Mouse (Mus musculus): ENCODE results near the gene Vsig2. TPM values are rescaled to one million over a fixed set of nuclear protein-coding genes. Genes with fewer than 3 reads are reported as not detected.

Gene Vsig2
- total RNA-seq, 2 experiments from 2014 or later = 2.3 to 3.0 TPM

DNA sequence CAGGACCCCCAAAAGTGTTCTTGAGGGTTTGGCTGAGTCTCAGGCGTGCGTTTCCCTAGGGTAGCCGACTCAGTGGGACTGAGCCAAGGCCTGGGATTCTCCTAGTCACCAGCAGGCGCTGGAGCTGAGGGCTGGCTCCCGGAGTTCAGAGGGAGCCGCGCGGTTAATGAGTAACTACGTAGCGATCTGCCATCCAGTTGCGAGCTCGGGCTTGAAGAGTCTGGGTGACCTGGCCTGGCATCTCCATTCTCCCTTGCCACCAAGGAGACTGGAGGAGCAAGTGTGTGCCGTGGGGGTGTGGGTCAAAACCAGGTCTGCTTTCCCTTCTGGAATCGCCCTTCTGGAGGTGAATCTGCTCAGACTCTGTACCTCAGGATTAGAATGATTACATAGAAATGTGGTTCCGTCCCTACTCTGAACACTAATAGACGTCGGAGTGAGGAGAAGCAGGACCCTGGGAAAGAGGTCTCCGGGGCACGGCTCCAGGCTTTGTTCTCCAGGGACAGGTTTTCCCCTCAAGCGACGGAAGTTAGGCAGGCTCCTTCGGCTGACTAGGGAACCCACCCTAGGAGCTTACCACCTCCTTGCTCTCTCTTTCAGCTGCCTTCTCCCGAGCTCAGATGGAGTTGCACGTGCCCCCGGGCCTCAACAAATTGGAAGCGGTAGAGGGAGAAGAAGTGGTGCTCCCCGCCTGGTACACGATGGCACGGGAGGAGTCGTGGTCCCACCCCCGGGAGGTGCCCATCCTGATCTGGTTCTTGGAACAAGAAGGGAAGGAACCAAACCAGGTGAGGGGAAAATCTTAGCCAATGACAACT, 8.0 kb upstream of the Vsig2 start:
- peak in 1 of 2 experiments; percentile 30 for DNase-seq (ENCODE audit: low spot score in 2 of 2)

GRCm38 (mm10) chr9:37536851-37537250, 2.2 kb upstream of the Vsig2 start:
- no peak for DNase-seq (ENCODE audit: low spot score in 2 of 2)

DNA sequence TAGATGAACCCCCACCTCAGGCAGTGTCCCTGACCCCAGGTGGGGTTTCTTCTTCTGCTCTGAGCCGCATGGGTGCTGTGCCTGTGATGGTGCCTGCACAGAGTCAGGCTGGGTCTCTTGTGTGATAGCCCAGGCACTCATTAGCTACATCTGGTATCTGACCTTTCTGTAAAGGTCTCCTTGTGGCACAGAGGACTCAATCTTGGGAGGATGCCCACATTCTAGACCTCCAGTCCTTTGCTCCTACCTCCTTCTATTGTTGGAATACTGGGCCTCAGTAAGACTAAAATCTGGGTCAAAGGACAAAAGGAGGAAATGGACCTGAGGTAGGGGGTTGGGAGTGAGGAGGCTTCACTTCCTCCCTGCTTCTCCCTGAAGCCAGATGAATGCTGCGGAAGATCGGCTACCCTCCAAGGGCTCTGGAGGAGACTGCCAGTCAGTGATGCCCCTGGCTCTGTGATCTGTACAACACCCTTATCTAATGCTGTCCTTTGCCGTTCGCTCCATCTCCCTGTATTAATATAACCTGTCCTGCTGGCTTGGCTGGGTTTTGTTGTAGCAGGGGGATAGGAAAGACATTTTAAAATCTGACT, 1.3 kb upstream of the Vsig2 start:
- no peak for DNase-seq (ENCODE audit: low spot score in 2 of 2)

GRCm38 (mm10) chr9:37540226-37540625, 1.2 kb downstream of the Vsig2 start:
- DNase-seq (ENCODE audit: low spot score in 2 of 2) = peak in 1 of 2 experiments; percentile 6

- peak in 1 of 2 experiments; percentile 21 for DNase-seq (ENCODE audit: low spot score in 2 of 2)
Observed at GRCm38 (mm10) chr9:37540701-37541575, 1.9 kb downstream of the Vsig2 start.

- DNase-seq (ENCODE audit: low spot score in 2 of 2) = no peak
Observed at GRCm38 (mm10) chr9:37541851-37542642, 3.0 kb downstream of the Vsig2 start.

- no peak for DNase-seq (ENCODE audit: low spot score in 2 of 2)
Observed at GRCm38 (mm10) chr9:37543869-37544440, 4.9 kb downstream of the Vsig2 start.

DNA sequence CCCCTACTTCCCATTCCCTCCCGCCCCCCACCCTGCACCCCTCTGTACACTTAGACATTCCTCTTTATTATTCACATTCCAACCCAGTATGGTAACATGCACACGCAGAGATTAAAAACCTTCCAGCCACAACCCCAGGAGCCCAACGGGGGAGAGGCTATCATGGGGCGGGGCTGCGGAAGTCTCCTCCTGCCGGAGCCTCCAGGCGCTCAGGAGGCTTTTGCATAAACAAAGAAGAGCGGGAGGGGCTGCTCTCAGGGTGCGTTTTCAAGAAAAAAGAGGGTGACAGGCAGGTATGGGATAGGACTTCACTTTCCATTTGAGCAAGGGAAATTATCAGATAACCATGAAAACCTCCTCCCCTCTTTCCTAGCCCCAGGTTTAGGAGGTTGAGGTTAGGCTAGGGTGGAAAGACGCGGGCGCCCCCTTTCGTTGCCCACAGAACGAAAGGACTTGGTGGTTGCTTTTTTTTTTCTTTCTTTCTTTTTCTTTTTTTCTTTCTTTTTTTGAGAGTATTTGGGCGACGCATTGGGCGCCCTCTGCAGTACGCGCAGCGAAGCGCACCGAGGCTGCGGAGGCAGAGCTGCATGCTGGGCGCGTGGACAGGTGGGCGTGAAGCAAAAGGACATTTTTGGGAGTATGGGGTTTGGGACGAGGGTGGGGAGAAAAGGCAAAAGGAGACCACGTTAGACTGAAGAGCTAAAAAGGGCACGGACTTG, 5.6 kb downstream of the Vsig2 start:
- peak in 1 of 2 experiments; percentile 81 for DNase-seq (ENCODE audit: low spot score in 2 of 2)

DNA sequence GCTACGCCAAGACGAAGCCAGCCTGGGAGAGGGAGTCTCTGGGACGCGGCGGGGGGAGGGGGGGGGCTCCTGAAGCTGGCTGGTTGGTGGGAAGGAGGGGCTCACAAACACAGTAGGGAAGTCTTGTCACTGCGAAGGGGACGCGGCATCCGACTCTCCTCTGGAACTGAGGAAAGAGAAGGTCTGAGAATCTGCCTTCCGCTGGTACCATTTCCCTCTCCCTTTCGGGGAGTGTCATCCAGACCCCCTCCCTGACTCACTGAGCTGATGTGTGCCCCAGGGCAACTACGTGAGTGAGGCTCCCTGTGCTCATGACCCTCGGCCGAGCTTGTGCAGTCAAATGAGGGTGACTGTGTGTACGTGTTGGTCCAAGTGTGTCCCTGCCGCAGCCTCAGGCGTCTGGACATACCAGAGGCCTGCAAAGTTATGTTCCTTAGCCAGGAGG, 6.1 kb downstream of the Vsig2 start:
- peak in 1 of 2 experiments; percentile 26 for DNase-seq (ENCODE audit: low spot score in 2 of 2)

DNA sequence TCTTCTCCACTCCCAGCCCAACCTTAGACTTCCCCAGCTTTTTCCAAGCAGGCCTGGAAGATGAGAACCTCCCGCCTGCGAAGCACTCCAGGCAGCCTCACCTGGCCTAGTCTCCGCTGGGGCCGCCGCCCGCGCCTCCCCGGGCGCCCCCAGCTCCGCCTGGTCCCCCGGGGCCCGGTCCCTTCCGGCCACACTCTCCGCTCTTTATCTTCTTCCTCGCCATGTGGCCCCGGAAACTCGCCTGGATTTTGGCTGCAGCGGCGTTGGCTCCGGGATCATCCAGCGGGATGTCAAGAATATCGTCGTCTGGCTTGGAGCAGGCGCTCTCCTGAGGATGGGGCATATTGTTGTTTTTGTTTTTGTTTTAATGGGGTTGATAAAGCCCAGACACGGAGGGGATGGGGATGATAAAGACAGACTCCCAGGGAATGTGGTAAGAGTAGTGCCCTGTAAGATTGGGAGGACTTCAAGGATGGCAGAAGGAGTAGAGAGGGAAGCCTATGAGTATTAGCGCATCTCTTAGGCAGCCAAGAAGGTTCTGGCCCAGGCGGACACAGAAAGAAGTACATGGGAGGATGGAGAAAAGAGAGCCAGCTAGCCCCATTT, 6.9 kb downstream of the Vsig2 start:
- DNase-seq (ENCODE audit: low spot score in 2 of 2) = peak in 1 of 2 experiments; percentile 22

- peak in 1 of 2 experiments; percentile 60 for DNase-seq (ENCODE audit: low spot score in 2 of 2)
Observed at GRCm38 (mm10) chr9:37546889-37547288, 7.8 kb downstream of the Vsig2 start.

GRCm38 (mm10) chr9:37550435-37550834, 11.4 kb downstream of the Vsig2 start:
- peak in 1 of 2 experiments; percentile 26 for DNase-seq (ENCODE audit: low spot score in 2 of 2)

GRCm38 (mm10) chr9:37551751-37552531, 12.9 kb downstream of the Vsig2 start:
- DNase-seq (ENCODE audit: low spot score in 2 of 2) = peak in 1 of 2 experiments; percentile 74

DNA sequence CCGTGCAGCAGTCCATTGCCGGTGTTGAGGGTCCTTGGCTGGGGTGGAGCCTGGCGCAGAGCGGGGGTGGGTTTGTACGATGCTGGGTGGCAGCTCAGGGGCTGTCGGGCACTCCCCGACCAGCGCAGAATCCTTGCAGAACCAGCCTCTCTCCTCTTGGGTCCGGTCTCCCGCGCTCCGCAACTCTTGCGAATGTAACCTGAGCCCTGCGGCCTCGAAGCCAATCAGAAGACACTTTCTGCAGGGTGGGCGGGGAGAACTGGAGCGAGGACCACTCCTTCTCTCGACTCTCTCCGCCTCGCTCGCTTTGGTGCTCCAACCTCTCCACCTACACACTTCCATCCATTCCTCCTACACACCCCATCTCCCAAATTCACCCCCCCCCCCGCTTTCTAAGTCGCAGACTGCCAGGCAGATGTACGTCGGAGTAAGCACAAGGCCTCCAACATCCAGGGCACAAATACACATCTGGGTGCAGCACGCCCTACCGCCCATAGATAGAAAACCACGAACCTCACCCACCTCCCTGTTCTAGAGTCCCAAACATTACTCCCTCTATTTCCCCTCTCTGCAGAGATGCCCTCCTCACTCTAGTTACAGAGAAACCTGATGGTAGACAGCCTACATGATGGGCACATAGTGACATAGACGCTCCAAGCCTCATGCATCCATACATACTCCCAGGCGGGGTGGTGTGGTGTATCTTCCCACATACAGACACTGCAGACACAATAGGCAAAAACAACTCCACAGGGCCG, 13.7 kb downstream of the Vsig2 start, which contains the start of gene Nrgn:
Gene Nrgn, minus strand, starts transcription at position 369 of the 758 bp plus-strand sequence.
- DNase-seq (ENCODE audit: low spot score in 2 of 2) = peak; percentile 89 to 94

DNA sequence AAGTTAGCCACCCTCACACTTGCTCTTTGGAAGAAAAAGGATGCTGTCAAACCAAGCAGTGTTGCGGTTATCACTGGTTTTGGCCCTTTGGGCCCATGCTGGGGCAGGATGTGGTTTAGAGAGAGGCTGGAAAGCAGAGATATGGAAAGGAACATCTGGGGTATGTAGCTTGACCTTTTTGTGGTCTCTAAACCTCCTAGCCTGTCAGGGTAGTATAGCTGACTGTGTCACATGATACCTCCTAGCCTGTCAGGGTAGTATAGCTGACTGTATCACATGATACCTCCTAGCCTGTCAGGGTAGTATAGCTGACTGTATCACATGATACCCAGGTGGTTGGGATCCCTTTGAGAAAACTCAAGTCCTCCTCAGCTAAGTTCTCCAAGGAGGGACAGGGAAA, 15.2 kb downstream of the Vsig2 start:
- DNase-seq (ENCODE audit: low spot score in 2 of 2) = no peak

DNA sequence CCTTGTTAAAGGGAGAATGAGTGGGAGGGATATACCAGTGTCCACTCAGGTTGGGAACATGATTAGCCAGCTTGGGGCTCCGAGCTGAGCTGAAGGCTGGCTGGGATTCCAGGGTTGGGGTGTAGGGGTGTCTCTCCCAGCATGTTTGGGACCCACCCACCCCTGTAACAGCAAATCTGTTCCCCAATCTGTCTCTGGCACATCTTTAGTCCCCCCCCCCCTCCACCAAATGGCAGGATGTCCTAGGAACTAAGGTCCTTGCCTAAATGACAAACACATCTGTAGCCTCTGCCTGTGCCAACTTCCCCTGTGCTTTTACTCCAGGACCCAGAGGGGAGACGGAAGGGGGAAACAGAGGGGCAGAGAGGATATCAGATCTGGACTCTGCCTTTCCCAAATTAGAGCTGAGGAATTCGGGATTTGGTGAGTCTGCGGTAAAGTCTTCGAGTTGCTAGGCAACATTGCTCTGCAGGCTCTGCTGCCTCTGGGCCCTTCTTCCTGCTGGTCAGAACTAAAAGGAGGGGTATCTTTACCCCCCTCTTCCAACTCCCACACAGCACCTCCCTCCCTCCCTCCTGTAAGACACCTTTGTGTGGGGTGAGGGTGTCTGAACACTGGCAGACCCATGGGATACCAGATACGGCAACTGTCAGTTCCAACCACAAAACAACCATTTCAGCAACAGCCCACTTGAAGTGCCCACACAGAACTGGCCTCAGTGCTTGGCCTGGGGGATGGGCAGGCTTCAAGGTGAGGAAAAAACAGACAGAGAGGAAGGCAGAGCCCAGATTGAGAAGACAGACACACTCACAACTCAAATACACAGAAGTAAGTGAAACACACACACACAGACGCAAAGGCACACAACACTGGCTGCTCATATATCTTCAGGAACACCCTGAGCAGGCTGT, 16.0 kb downstream of the Vsig2 start, which contains the start of gene Siae:
Gene Siae, plus strand, starts transcription at position 861 of the 911 bp plus-strand sequence.
- DNase-seq (ENCODE audit: low spot score in 2 of 2) = peak in 1 of 2 experiments; percentile 76

Measured in layer of hippocampus, adult 18-20 months (tissue).